Mouse (Mus musculus): ENCODE data around the gene Tgm1. TPM values are rescaled to one million over a fixed set of nuclear protein-coding genes. Genes with fewer than 3 reads are reported as not detected.

Gene Tgm1
- polyA plus RNA-seq, 1 experiment from 2014 or later: 2.1 TPM

DNA sequence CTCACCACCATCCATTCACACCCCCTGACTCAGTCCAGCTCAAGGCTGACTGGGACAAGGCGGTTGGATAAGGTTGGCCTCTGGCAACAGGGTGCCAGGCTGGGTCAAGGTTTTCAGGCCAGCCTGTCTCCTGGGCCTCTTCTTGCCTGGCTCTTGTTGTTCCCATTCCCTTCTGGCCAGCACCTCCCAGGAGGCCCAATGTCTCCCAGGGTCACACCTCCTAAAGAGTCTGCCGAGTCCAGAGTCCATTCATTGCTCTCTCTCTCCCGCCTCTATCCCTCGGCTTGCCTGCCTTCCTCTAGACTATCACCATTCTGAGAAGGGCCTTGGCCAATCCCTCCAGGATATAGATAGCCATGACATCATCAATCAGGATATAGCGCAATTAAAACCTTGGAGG lies 55.7 kb downstream of the Tgm1 start:
- H3K36me3 ChIP-seq (ENCODE audit: control insufficient read depth, insufficient read depth, low read length): peaks cover 5% of the 10 kb centered on the region
- no peaks in the 10 kb centered on the region for H3K27me3 ChIP-seq (ENCODE audit: control insufficient read depth, insufficient read depth, low read length)
- ATAC-seq (ENCODE audit: insufficient number of reproducible peaks, low FRiP score, low TSS enrichment, low read depth) (no peak), DNase-seq (ENCODE audit: low spot score) (no peak)
- no peak overlapping the region for H3K27ac ChIP-seq (replicated peaks; ENCODE audit: low read depth, low read length)
- no peak overlapping the region for H3K4me3 ChIP-seq (ENCODE audit: low read depth, low read length)
- no peak overlapping the region for H3K9ac ChIP-seq (ENCODE audit: low read length)
- H3K4me1 ChIP-seq (ENCODE audit: control insufficient read depth, insufficient read depth, low read length): 0 out of 2 replicates have a peak, but pooled peaks cover 3% of the 10 kb centered on the region
- H3K4me2 ChIP-seq (ENCODE audit: low read depth, severe bottlenecking): no peak overlapping the region
- WGBS: 93% methylated on average over 5 of the region's 5 CpGs
- no peaks in the 10 kb centered on the region for H3K9me3 ChIP-seq (ENCODE audit: control insufficient read depth, low read length)

DNA sequence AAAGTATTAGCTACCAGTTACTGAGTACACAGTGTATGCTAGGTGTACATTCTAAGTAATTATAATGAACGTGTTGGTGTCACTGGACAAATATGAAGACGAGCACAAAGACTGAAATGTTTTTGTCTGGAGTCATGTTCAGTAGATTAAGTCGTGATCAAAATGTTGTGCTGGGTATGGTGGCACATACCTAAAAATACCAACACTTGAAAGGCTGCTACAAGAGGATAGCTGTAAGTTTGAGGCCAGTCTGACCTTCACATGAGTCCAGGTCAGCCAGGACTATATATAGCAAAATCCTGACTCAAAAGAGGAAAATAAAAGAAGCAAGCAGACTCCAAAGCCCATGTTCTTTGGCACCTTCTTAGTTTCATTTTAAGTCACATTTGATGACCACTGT lies 56.8 kb downstream of the Tgm1 start:
- WGBS: 90% methylated on average over 3 of the region's 3 CpGs
- no peak overlapping the region for H3K9ac ChIP-seq (ENCODE audit: low read length)
- peaks cover 2% of the 10 kb centered on the region; the same call in 1 of the 2 replicates for H3K36me3 ChIP-seq (ENCODE audit: control insufficient read depth, insufficient read depth, low read length)
- H3K27ac ChIP-seq (replicated peaks; ENCODE audit: low read depth, low read length): no peak overlapping the region
- no peaks in the 10 kb centered on the region for H3K27me3 ChIP-seq (ENCODE audit: control insufficient read depth, insufficient read depth, low read length)
- 0 out of 2 replicates have a peak, but pooled peaks cover 3% of the 10 kb centered on the region for H3K4me1 ChIP-seq (ENCODE audit: control insufficient read depth, insufficient read depth, low read length)
- DNase-seq (ENCODE audit: low spot score) (no peak), ATAC-seq (ENCODE audit: insufficient number of reproducible peaks, low FRiP score, low TSS enrichment, low read depth) (no peak)
- H3K4me3 ChIP-seq (ENCODE audit: low read depth, low read length): no peak overlapping the region
- H3K9me3 ChIP-seq (ENCODE audit: control insufficient read depth, low read length): no peaks in the 10 kb centered on the region
- no peak overlapping the region for H3K4me2 ChIP-seq (ENCODE audit: low read depth, severe bottlenecking)

DNA sequence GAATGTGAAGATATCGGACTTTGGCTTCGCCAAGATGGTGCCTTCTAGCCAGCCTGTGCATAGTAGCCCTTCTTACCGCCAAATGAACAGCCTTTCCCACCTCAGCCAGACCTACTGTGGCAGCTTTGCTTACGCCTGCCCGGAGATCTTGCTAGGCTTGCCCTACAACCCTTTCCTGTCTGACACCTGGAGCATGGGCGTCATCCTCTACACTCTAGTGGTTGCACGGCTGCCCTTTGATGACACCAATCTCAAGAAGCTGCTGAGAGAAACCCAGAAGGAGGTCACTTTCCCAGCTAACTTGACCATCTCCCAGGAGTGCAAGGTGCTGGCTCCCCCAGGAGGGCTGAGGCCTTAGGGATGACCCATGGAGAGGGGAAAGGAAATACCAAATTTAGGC lies 62.2 kb downstream of the Tgm1 start:
- DNase-seq (ENCODE audit: low spot score) (no peak), ATAC-seq (ENCODE audit: insufficient number of reproducible peaks, low FRiP score, low TSS enrichment, low read depth) (no peak)
- Histone ChIP-seq H3K9me3 (ENCODE audit: control insufficient read depth, low read length) (no peaks in the 10 kb centered on the region), H3K4me2 (ENCODE audit: low read depth, severe bottlenecking) (no peak overlapping the region), H3K9ac (ENCODE audit: low read length) (no peak overlapping the region), H3K4me3 (ENCODE audit: low read depth, low read length) (no peak overlapping the region), H3K27me3 (ENCODE audit: control insufficient read depth, insufficient read depth, low read length) (no peaks in the 10 kb centered on the region), H3K4me1 (ENCODE audit: control insufficient read depth, insufficient read depth, low read length) (no peaks in the 10 kb centered on the region), H3K27ac (replicated peaks; ENCODE audit: low read depth, low read length) (no peak overlapping the region), H3K36me3 (ENCODE audit: control insufficient read depth, insufficient read depth, low read length) (no peaks in the 10 kb centered on the region; the same call in 1 of the 2 replicates)
- WGBS: 79% methylated on average over 7 of the region's 7 CpGs

Other genes starting within 250 kb of the Tgm1 start
- 49.4 and 55.3 TPM in 2 replicates for gene Dhrs4, start 235.2 kb downstream of the Tgm1 start, polyA plus RNA-seq (2014; fragmentation: Nextera tagmentation; extraction: Ambion mirVana)
- gene Carmil3, start 223.3 kb downstream of the Tgm1 start, polyA plus RNA-seq (2014; fragmentation: Nextera tagmentation; extraction: Ambion mirVana): 3.0 and 3.7 TPM in 2 replicates
- not detected in 2 replicates for gene Cpne6, start 203.5 kb downstream of the Tgm1 start, polyA plus RNA-seq (2014; fragmentation: Nextera tagmentation; extraction: Ambion mirVana)
- gene Nrl, start 188.9 kb downstream of the Tgm1 start, polyA plus RNA-seq (2014; fragmentation: Nextera tagmentation; extraction: Ambion mirVana): not detected in 2 replicates
- gene Pck2, start 173.7 kb downstream of the Tgm1 start, polyA plus RNA-seq (2014; fragmentation: Nextera tagmentation; extraction: Ambion mirVana): 20.4 and 21.6 TPM in 2 replicates
- gene Dcaf11, start 153.9 kb downstream of the Tgm1 start, polyA plus RNA-seq (2014; fragmentation: Nextera tagmentation; extraction: Ambion mirVana): 67.7 and 68.0 TPM in 2 replicates
- 0.48 and 0.79 TPM in 2 replicates for gene A730061H03Rik, start 153.5 kb downstream of the Tgm1 start, polyA plus RNA-seq (2014; fragmentation: Nextera tagmentation; extraction: Ambion mirVana)
- 5.0 and 6.5 TPM in 2 replicates for gene Fitm1, start 138.3 kb downstream of the Tgm1 start, polyA plus RNA-seq (2014; fragmentation: Nextera tagmentation; extraction: Ambion mirVana)
- gene Psme1, start 135.8 kb downstream of the Tgm1 start, polyA plus RNA-seq (2014; fragmentation: Nextera tagmentation; extraction: Ambion mirVana): 138 and 152 TPM in 2 replicates
- 4.2 and 4.6 TPM in 2 replicates for gene Emc9, start 128.6 kb downstream of the Tgm1 start, polyA plus RNA-seq (2014; fragmentation: Nextera tagmentation; extraction: Ambion mirVana)
- gene Psme2, start 122.8 kb downstream of the Tgm1 start, polyA plus RNA-seq (2014; fragmentation: Nextera tagmentation; extraction: Ambion mirVana): 195 and 225 TPM in 2 replicates
- gene Rnf31, start 122.2 kb downstream of the Tgm1 start, polyA plus RNA-seq (2014; fragmentation: Nextera tagmentation; extraction: Ambion mirVana): 10.3 and 13.9 TPM in 2 replicates
- gene Irf9, start 110.4 kb downstream of the Tgm1 start, polyA plus RNA-seq (2014; fragmentation: Nextera tagmentation; extraction: Ambion mirVana): 5.9 and 6.7 TPM in 2 replicates
- gene Rec8, start 95.9 kb downstream of the Tgm1 start, polyA plus RNA-seq (2014; fragmentation: Nextera tagmentation; extraction: Ambion mirVana): 7.7 TPM in 2 replicates
- 91.5 and 100 TPM in 2 replicates for gene Ipo4, start 78.0 kb downstream of the Tgm1 start, polyA plus RNA-seq (2014; fragmentation: Nextera tagmentation; extraction: Ambion mirVana)
- gene Gm49378, start 76.0 kb downstream of the Tgm1 start, polyA plus RNA-seq (2014; fragmentation: Nextera tagmentation; extraction: Ambion mirVana): 2.2 and 2.9 TPM in 2 replicates
- gene Tm9sf1, start 70.1 kb downstream of the Tgm1 start, polyA plus RNA-seq (2014; fragmentation: Nextera tagmentation; extraction: Ambion mirVana): 83.2 and 83.3 TPM in 2 replicates
- 0.77 and 0.91 TPM in 2 replicates for gene Tssk4, start 63.7 kb downstream of the Tgm1 start, polyA plus RNA-seq (2014; fragmentation: Nextera tagmentation; extraction: Ambion mirVana)
- 60.7 and 64.0 TPM in 2 replicates for gene Mdp1, start 53.4 kb downstream of the Tgm1 start, polyA plus RNA-seq (2014; fragmentation: Nextera tagmentation; extraction: Ambion mirVana)
- 55.4 and 60.9 TPM in 2 replicates for gene Gmpr2, start 42.0 kb downstream of the Tgm1 start, polyA plus RNA-seq (2014; fragmentation: Nextera tagmentation; extraction: Ambion mirVana)
- gene Nedd8, start 41.8 kb downstream of the Tgm1 start, polyA plus RNA-seq (2014; fragmentation: Nextera tagmentation; extraction: Ambion mirVana): 619 and 660 TPM in 2 replicates
- gene Tinf2, start 32.1 kb downstream of the Tgm1 start, polyA plus RNA-seq (2014; fragmentation: Nextera tagmentation; extraction: Ambion mirVana): 68.1 and 68.5 TPM in 2 replicates
- 20.0 and 20.2 TPM in 2 replicates for gene Rabggta, start 8.3 kb upstream of the Tgm1 start, polyA plus RNA-seq (2014; fragmentation: Nextera tagmentation; extraction: Ambion mirVana)
- gene Dhrs1, start 31.8 kb upstream of the Tgm1 start, polyA plus RNA-seq (2014; fragmentation: Nextera tagmentation; extraction: Ambion mirVana): 65.9 and 72.8 TPM in 2 replicates
- gene Nop9, start 31.8 kb upstream of the Tgm1 start, polyA plus RNA-seq (2014; fragmentation: Nextera tagmentation; extraction: Ambion mirVana): 55.5 and 56.7 TPM in 2 replicates
- 0.37 TPM in 1 of 2 replicates, not detected in the other for gene Cideb, start 44.5 kb upstream of the Tgm1 start, polyA plus RNA-seq (2014; fragmentation: Nextera tagmentation; extraction: Ambion mirVana)
- gene Ltb4r2, start 47.5 kb upstream of the Tgm1 start, polyA plus RNA-seq (2014; fragmentation: Nextera tagmentation; extraction: Ambion mirVana): 0.39 and 0.68 TPM in 2 replicates
- gene Ltb4r1, start 52.0 kb upstream of the Tgm1 start, polyA plus RNA-seq (2014; fragmentation: Nextera tagmentation; extraction: Ambion mirVana): 0.17 TPM in 1 of 2 replicates, not detected in the other
- gene Adcy4, start 70.2 kb upstream of the Tgm1 start, polyA plus RNA-seq (2014; fragmentation: Nextera tagmentation; extraction: Ambion mirVana): 13.2 and 15.0 TPM in 2 replicates
- gene Ripk3, start 74.9 kb upstream of the Tgm1 start, polyA plus RNA-seq (2014; fragmentation: Nextera tagmentation; extraction: Ambion mirVana): 26.3 and 30.8 TPM in 2 replicates
- 105 and 106 TPM in 2 replicates for gene Nfatc4, start 109.2 kb upstream of the Tgm1 start, polyA plus RNA-seq (2014; fragmentation: Nextera tagmentation; extraction: Ambion mirVana)
- gene Nynrin, start 140.1 kb upstream of the Tgm1 start, polyA plus RNA-seq (2014; fragmentation: Nextera tagmentation; extraction: Ambion mirVana): 21.6 and 24.7 TPM in 2 replicates
- gene Cbln3, start 170.5 kb upstream of the Tgm1 start, polyA plus RNA-seq (2014; fragmentation: Nextera tagmentation; extraction: Ambion mirVana): 0.11 and 0.27 TPM in 2 replicates
- gene Khnyn, start 171.0 kb upstream of the Tgm1 start, polyA plus RNA-seq (2014; fragmentation: Nextera tagmentation; extraction: Ambion mirVana): 17.4 and 18.4 TPM in 2 replicates
- gene Sdr39u1, start 186.4 kb upstream of the Tgm1 start, polyA plus RNA-seq (2014; fragmentation: Nextera tagmentation; extraction: Ambion mirVana): 67.2 and 70.2 TPM in 2 replicates
- not detected in 2 replicates for gene Cma1, start 230.7 kb upstream of the Tgm1 start, polyA plus RNA-seq (2014; fragmentation: Nextera tagmentation; extraction: Ambion mirVana)
- gene Cma2, start 237.1 kb upstream of the Tgm1 start, polyA plus RNA-seq (2014; fragmentation: Nextera tagmentation; extraction: Ambion mirVana): not detected in 2 replicates